Mouse (Mus musculus): ENCODE results near the gene Actr1b. TPM values are rescaled to one million over a fixed set of nuclear protein-coding genes. Genes with fewer than 3 reads are reported as not detected.

The Actr1b gene
- polyA plus RNA-seq, 1 experiment from 2014 or later = 135 TPM

DNA sequence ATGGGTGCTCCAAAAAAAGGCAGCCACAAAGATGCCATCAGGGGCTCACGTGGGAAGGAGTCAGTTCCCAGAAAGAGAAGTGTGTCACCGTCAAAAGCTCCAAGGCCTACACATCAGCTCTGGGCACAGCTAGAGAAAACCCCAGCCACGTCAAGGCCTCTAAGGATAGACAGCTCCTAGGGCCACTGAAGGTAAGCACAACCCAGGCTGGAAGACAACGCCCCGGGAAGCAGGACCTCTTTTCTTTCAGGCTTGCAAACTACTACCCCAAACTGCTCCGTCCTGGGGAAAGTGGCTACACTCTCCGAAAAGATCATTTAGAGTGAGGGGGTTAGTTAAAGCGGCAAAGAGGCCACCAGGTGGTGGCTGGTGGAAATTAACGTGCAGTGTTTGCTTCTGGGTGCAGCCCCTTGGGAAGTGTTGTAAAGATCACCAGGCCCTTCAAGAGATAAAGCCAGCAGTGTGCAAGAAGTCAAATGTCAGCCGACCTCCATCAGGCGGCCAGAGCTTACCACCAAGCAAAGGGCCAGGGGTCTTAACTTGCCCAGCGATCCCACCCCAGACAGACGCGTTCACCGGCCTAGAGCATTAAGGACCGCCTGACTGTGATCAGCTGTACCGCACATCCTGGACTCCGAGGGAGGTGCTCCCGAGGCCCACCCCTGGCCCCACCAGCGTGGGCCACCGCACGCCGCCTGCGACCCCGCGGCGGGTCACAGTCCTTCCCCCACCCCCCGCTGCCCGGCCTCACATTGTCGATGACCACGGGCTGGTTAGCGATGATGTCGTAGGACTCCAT lies 5.0 kb downstream of the Actr1b start:
- WGBS = 1% methylated on average over 33 of the region's 33 CpGs
- ATAC-seq (ENCODE audit: insufficient read depth, low FRiP score, low TSS enrichment) (peak; percentile 78), DNase-seq (ENCODE audit: low spot score) (peak; percentile 52)

DNA sequence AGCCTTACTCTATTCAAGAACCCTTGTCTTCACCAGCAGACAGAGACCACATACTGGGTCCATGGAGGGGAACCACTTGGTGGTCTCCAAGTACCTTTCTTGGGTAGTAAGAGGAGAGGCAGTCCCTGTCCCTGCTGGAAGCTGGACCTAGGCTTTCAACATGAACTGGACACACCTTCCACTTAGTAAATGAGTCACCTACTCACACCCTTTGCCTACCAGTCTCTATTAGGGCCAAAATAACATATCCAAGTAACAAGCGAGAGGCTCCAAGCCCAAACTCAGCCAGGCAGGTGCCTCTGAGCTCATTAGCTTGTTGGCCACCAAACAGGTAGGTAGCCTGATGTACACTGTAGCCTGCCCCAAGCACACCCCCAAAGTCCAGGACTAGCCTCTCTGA lies 5.6 kb downstream of the Actr1b start:
- Histone ChIP-seq H3K9me3 (ENCODE audit: control insufficient read depth, low read length) (no peaks in the 10 kb centered on the region), H3K36me3 (ENCODE audit: control insufficient read depth, insufficient read depth, low read length) (peaks cover 5% of the 10 kb centered on the region), H3K9ac (ENCODE audit: low read length) (peak overlapping the region; percentile 91), H3K27me3 (ENCODE audit: control insufficient read depth, insufficient read depth, low read length) (no peaks in the 10 kb centered on the region), H3K4me1 (ENCODE audit: control insufficient read depth, insufficient read depth, low read length) (peaks cover 13% of the 10 kb centered on the region), H3K4me2 (ENCODE audit: low read depth) (peak overlapping the region; percentile 90), H3K27ac (ENCODE audit: low read depth, low read length) (no peak overlapping the region), H3K4me3 (ENCODE audit: low read depth, low read length) (peak overlapping the region; percentile 97)
- ATAC-seq (ENCODE audit: insufficient read depth, low FRiP score, low TSS enrichment) (no peak), DNase-seq (ENCODE audit: low spot score) (no peak)
- 94% methylated on average over 1 of the region's 1 CpGs for WGBS

More for the DNA sequence above, 5.0 kb downstream of the Actr1b start:
- Histone ChIP-seq H3K4me1 (ENCODE audit: control insufficient read depth, insufficient read depth, low read length) (peaks cover 13% of the 10 kb centered on the region), H3K27me3 (ENCODE audit: control insufficient read depth, insufficient read depth, low read length) (no peaks in the 10 kb centered on the region), H3K27ac (ENCODE audit: low read depth, low read length) (peak overlapping the region; percentile 75), H3K9ac (ENCODE audit: low read length) (peak overlapping the region; percentile 91), H3K9me3 (ENCODE audit: control insufficient read depth, low read length) (no peaks in the 10 kb centered on the region), H3K4me2 (ENCODE audit: low read depth) (peak overlapping the region; percentile 90), H3K36me3 (ENCODE audit: control insufficient read depth, insufficient read depth, low read length) (peaks cover 5% of the 10 kb centered on the region), H3K4me3 (ENCODE audit: low read depth, low read length) (peak overlapping the region; percentile 97)

DNA sequence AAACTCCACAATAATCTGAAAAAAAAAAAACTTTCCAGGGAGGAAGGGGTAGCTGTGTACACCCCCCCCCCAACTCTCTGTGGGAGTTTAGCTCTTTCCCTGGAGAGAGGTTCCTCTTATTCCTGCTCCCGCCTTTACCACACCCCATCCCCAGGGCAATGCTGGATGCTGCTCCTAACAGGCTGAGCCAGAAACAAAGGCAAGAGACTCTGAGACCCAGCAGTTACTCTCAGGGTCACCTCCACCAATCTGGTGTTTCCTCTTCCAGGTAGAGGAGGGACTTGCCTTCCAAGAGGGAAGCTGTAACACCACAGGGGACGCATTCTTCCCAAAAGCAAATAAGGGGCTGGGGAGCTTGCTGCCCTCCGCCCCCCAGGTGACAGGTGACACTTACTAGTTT lies 6.4 kb downstream of the Actr1b start:
- Histone ChIP-seq H3K36me3 (ENCODE audit: control insufficient read depth, insufficient read depth, low read length) (peaks cover 7% of the 10 kb centered on the region), H3K27me3 (ENCODE audit: control insufficient read depth, insufficient read depth, low read length) (no peaks in the 10 kb centered on the region), H3K4me1 (ENCODE audit: control insufficient read depth, insufficient read depth, low read length) (peaks cover 13% of the 10 kb centered on the region), H3K27ac (ENCODE audit: low read depth, low read length) (no peak overlapping the region), H3K9me3 (ENCODE audit: control insufficient read depth, low read length) (no peaks in the 10 kb centered on the region), H3K9ac (ENCODE audit: low read length) (no peak overlapping the region), H3K4me2 (ENCODE audit: low read depth) (no peak overlapping the region; the same call in 1 of the 2 replicates), H3K4me3 (ENCODE audit: low read depth, low read length) (no peak overlapping the region)
- 65% methylated on average over 3 of the region's 3 CpGs for WGBS
- DNase-seq (ENCODE audit: low spot score) (no peak), ATAC-seq (ENCODE audit: insufficient read depth, low FRiP score, low TSS enrichment) (no peak)

DNA sequence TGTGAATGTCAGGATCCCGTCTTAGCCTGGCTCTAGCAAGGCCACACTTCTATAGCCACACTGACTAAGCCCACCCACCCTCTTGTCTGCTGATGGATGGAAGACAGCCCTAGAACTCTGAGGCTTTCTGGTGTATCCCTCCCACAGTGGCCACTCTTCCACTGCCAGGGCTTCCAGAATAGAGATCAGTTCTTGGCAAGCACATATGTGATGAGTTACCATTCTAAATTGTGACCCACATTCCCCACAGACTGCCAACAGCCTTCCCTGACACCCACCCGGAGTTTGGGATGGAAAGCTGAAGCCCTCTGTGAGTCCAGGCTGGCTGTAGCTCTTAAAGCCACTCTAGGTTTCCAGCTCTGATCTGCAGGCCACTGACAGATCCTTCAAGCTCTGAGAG lies 7.1 kb downstream of the Actr1b start:
- H3K27ac ChIP-seq (ENCODE audit: low read depth, low read length) = no peak overlapping the region
- ATAC-seq (ENCODE audit: insufficient read depth, low FRiP score, low TSS enrichment) = no peak
- H3K36me3 ChIP-seq (ENCODE audit: control insufficient read depth, insufficient read depth, low read length) = peaks cover 7% of the 10 kb centered on the region
- H3K9ac ChIP-seq (ENCODE audit: low read length) = no peak overlapping the region
- H3K4me1 ChIP-seq (ENCODE audit: control insufficient read depth, insufficient read depth, low read length) = peaks cover 13% of the 10 kb centered on the region
- H3K9me3 ChIP-seq (ENCODE audit: control insufficient read depth, low read length) = no peaks in the 10 kb centered on the region
- H3K4me2 ChIP-seq (ENCODE audit: low read depth) = no peak overlapping the region
- no peaks in the 10 kb centered on the region for H3K27me3 ChIP-seq (ENCODE audit: control insufficient read depth, insufficient read depth, low read length)
- H3K4me3 ChIP-seq (ENCODE audit: low read depth, low read length) = no peak overlapping the region
- WGBS = 90% methylated on average over 2 of the region's 2 CpGs
- no peak for DNase-seq (ENCODE audit: low spot score)

DNA sequence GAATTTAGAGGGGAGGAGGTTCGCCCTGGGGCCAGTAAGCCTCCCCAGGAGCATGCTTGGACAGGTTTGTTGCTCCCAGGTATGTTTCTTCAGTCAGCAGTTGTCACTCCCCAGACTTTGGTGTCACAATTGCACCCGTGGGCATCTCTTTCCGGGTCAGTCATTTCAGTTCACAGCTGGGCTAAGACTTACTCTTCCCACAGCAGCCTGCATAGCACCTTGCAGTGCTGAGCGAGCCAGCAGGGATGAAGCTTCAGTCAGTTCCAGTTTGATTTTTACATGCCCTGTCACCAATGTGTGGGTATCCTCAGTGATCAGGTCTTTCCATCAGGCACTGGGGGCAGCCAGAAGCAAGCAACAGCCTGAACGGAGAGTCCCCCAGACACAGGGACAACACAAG lies 17.2 kb downstream of the Actr1b start:
- Histone ChIP-seq H3K27me3 (ENCODE audit: control insufficient read depth, insufficient read depth, low read length) (no peaks in the 10 kb centered on the region), H3K27ac (ENCODE audit: low read depth, low read length) (no peak overlapping the region), H3K4me1 (ENCODE audit: control insufficient read depth, insufficient read depth, low read length) (peaks cover 6% of the 10 kb centered on the region), H3K4me3 (ENCODE audit: low read depth, low read length) (no peak overlapping the region), H3K36me3 (ENCODE audit: control insufficient read depth, insufficient read depth, low read length) (peaks cover 9% of the 10 kb centered on the region), H3K9me3 (ENCODE audit: control insufficient read depth, low read length) (no peaks in the 10 kb centered on the region), H3K4me2 (ENCODE audit: low read depth) (no peak overlapping the region), H3K9ac (ENCODE audit: low read length) (no peak overlapping the region)
- no peak for ATAC-seq (ENCODE audit: insufficient read depth, low FRiP score, low TSS enrichment)
- DNase-seq (ENCODE audit: low spot score) = no peak
- 73% methylated on average over 5 of the region's 5 CpGs for WGBS

DNA sequence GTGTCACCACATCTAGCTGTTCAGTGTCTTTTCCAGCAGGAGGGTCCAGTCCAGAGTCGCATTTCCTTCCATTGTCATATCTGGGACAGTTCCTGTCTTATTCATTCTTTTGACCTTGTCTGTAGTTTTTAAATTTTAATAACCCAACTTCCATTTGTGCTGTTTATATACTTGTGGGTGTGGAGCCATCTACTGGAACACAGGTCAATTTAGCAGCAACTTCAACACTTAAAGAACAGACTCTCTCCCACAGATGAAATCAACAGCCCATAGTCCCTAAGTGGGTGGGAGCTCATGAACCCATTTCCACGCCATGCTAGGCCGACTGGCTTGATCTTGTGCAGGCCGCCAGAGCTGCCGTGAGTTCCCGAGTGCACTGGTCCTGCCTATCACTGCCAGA lies 17.8 kb downstream of the Actr1b start:
- Histone ChIP-seq H3K36me3 (ENCODE audit: control insufficient read depth, insufficient read depth, low read length) (peaks cover 6% of the 10 kb centered on the region), H3K27ac (ENCODE audit: low read depth, low read length) (no peak overlapping the region), H3K4me1 (ENCODE audit: control insufficient read depth, insufficient read depth, low read length) (peaks cover 7% of the 10 kb centered on the region), H3K27me3 (ENCODE audit: control insufficient read depth, insufficient read depth, low read length) (no peaks in the 10 kb centered on the region), H3K4me2 (ENCODE audit: low read depth) (no peak overlapping the region), H3K9ac (ENCODE audit: low read length) (no peak overlapping the region), H3K9me3 (ENCODE audit: control insufficient read depth, low read length) (no peaks in the 10 kb centered on the region), H3K4me3 (ENCODE audit: low read depth, low read length) (no peak overlapping the region)
- 82% methylated on average over 6 of the region's 6 CpGs for WGBS
- DNase-seq (ENCODE audit: low spot score) (no peak), ATAC-seq (ENCODE audit: insufficient read depth, low FRiP score, low TSS enrichment) (no peak)

DNA sequence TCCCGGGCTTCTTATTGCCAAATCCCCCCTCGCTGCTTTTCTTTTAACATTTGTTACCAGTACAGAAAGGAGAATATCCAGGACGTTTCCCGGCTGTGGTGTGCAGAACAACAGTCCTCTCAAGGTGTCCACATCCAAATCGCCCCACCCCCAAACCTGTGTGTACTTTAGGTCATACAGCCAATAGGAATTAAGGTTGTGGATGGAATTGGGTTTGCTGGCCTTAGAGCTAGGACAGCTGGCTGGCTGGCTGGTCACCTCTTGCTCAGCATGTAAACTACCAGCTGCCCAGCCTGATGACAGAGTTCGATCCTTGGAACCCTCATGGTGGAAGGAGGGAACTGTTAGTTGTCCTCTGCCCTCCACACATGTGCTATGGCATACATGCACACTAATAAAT lies 19.4 kb downstream of the Actr1b start:
- ATAC-seq (ENCODE audit: insufficient read depth, low FRiP score, low TSS enrichment) = no peak
- WGBS = 91% methylated on average over 6 of the region's 6 CpGs
- Histone ChIP-seq H3K9ac (ENCODE audit: low read length) (no peak overlapping the region), H3K4me1 (ENCODE audit: control insufficient read depth, insufficient read depth, low read length) (peaks cover 7% of the 10 kb centered on the region), H3K9me3 (ENCODE audit: control insufficient read depth, low read length) (no peaks in the 10 kb centered on the region), H3K36me3 (ENCODE audit: control insufficient read depth, insufficient read depth, low read length) (peaks cover 4% of the 10 kb centered on the region; the same call in 1 of the 2 replicates), H3K27ac (ENCODE audit: low read depth, low read length) (no peak overlapping the region), H3K4me2 (ENCODE audit: low read depth) (no peak overlapping the region), H3K27me3 (ENCODE audit: control insufficient read depth, insufficient read depth, low read length) (no peaks in the 10 kb centered on the region), H3K4me3 (ENCODE audit: low read depth, low read length) (no peak overlapping the region)
- no peak for DNase-seq (ENCODE audit: low spot score)

DNA sequence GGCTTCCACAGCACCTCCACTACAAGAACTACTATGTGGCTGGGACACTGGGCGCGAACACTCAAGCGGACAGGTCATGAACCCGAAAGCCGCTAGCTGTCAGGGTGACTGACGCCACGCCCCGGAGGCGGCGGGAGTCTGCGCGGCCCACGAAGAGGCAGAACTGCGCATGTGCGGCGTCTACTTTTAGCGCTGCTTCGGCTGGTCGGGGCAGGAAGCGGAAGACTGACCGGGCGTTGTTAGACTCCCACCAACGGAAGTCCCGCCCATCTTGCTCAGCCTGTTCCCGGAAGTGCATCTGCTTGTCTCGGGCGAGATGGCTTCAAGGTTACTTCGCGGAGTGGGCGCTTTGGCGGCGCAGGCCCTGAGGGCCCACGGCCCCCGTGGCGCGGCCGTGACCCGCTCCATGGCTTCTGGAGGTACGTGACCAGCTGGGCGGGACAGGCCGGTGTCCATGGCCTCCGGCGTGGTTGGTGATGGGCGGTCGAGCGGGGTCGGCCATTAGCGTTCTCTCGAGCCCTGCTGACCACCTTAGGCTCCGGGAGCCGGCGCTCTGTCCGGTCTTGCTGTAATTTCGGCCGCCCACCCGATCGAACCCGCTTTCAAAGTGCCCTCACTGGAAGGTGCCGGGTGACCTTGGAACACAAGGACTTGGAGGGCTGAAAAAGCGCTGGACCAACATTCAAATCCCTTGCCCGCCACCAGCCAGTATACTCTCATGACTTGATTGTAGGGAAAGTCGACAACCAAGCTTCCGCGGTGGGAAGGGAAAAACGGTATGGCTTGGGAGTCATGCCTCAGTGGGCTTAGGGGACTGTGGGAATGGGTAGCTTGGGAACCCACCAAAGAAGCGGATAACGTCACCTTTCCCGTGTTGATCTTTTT lies 22.7 kb downstream of the Actr1b start, which contains the start of gene Cox5b:
Gene Cox5b (plus strand): TSS at position 179 of the 885 bp plus-strand sequence.
- H3K4me1 ChIP-seq (ENCODE audit: control insufficient read depth, insufficient read depth, low read length) = peaks cover 7% of the 10 kb centered on the region
- H3K27me3 ChIP-seq (ENCODE audit: control insufficient read depth, insufficient read depth, low read length) = no peaks in the 10 kb centered on the region
- peak within 1 kb of the TSS; percentile 73 for H3K9ac ChIP-seq (ENCODE audit: low read length)
- no peaks in the 10 kb centered on the region for H3K9me3 ChIP-seq (ENCODE audit: control insufficient read depth, low read length)
- peak within 1 kb of the TSS; percentile 86 for H3K4me2 ChIP-seq (ENCODE audit: low read depth)
- H3K27ac ChIP-seq (ENCODE audit: low read depth, low read length) = no peak within 1 kb of the TSS
- peaks cover 2% of the 10 kb centered on the region; the same call in 1 of the 2 replicates for H3K36me3 ChIP-seq (ENCODE audit: control insufficient read depth, insufficient read depth, low read length)
- H3K4me3 ChIP-seq (ENCODE audit: low read depth, low read length) = peak within 1 kb of the TSS; percentile 87
- ATAC-seq (ENCODE audit: insufficient read depth, low FRiP score, low TSS enrichment) (peak; percentile 95), DNase-seq (ENCODE audit: low spot score) (peak; percentile 98)
- under 1% methylated on average over 63 of the region's 68 CpGs for WGBS

Measured in neural tube, embryonic 11.5 days (tissue).